Mouse (Mus musculus) bone marrow macrophage, adult 2 months (primary cell): ENCODE measurements around the gene Ccdc30.

Experiments
- CTCF ChIP-seq: IDR thresholded peaks from 2 replicates; pipeline ENCODE4 v1.5.1; 2012; ENCODE audit warnings: low read depth, mild to moderate bottlenecking, low read length, moderate library complexity
- POLR2A ChIP-seq: IDR thresholded peaks from 2 replicates; pipeline ENCODE4 v1.6.1; 2012; ENCODE audit warnings: mild to moderate bottlenecking, low read depth, low read length, borderline replicate concordance

GRCm38 (mm10) chr4:119403431-119403830, 11.9 kb downstream of the Ccdc30 start:
- TF ChIP-seq POLR2A = no peak
- TF ChIP-seq CTCF = no peak
